Mouse (Mus musculus): ENCODE data around the gene Slc2a2. TPM values are rescaled to one million over a fixed set of nuclear protein-coding genes. Genes with fewer than 3 reads are reported as not detected.

Gene Slc2a2
- not detected for total RNA-seq (2021)
- long read RNA-seq: 0 reads

DNA sequence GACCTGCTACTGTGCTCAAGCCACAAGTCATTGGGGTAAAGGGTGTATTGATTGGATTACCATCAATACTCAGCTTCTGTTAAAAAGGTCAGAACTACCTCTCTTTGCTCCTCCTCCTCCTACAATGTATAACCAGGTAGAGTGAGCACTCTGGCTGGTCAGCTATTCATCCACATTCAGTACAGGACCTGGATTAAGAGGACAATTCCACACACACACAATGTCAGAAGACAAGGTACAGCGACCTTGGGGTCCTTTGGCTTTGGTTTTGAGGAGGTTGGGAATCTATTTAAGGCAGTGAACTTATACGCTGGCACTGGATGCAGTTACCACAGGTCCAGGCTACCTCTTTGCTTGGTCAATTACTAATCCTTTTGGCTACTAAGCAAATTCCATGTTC is at the start of gene Slc2a2:
Gene Slc2a2 (plus strand): TSS at position 107 of the 400 bp plus-strand sequence.
- no peak for DNase-seq (ENCODE audit: low spot score in 2 of 2)

DNA sequence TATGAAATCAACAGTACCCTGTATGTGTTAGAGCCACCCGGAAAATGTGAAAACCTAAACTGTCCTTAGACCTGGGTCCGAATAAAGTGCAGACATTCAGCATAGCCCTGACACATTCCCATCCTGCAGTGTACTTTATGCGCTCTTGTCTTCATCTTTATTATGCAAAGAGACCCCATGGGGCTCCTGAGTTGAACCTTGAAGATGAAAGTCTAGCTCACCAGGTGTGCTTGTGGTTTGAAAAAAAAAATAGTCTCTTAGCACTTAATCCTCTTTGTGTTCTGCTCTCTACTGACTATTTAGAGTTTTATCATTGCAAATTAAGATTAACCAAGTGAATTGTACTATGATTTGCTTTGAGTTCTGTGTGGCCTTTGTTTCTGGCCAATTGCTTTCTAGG is 45.1 kb upstream of the Slc2a2 start:
- no peak for DNase-seq (ENCODE audit: low spot score in 2 of 2)

DNA sequence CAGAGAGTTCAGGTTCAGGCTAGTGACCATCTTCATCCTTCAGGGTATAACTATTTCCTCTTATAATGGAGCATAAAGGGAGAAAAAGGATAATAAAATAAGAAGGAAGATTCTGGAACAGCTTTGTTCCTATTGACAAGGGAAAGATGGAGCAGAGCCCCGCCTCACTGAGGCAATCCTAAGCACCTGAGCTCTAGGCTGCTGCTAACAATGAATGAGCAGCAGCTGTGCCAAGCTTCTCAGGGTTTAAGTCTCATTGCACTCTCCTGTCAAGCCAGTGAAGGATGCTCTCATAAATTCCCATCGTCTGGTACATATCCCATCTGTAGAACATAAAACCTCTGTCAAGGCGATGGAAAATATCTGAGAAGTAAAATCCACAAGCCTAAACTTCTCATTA is 44.7 kb upstream of the Slc2a2 start:
- DNase-seq (ENCODE audit: low spot score in 2 of 2): no peak

DNA sequence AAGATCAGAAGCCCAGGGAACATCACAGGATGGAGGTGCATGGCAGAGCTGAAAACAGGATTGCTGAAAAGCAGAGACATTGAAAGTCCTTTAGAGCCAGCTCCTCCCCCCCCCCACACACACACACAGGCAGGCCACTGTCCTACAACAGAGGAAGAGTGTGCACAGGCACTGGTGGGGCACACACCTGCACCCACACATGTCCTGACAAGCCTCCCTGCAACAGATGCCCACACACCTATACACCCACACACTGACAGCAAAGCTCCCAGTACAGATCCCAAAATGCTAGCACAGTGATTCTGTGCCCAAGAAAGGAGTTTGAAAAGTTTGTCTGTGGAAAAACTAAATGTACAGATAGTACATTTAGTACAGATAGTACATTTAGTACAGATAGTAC is 43.0 kb upstream of the Slc2a2 start:
- no peak for DNase-seq (ENCODE audit: low spot score in 2 of 2)

DNA sequence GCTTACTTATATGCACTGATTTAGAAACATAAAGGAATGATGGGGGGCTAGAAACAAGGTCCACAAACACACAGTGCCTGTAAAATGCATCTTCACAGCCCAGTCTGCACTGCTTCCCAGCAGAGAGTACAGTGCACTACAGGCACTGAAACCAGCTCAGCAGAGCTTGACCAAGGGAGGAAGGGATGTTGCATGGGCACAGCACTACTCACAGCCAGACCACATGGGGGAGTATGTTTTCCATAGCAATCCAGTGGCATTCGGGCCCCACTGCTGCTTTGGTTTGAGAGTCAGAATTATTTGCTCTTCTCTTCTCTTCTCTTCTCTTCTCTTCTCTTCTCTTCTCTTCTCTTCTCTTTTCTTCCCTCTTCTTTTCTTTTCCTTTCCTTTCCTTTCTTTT is 39.4 kb upstream of the Slc2a2 start:
- no peak for DNase-seq (ENCODE audit: low spot score in 2 of 2)

DNA sequence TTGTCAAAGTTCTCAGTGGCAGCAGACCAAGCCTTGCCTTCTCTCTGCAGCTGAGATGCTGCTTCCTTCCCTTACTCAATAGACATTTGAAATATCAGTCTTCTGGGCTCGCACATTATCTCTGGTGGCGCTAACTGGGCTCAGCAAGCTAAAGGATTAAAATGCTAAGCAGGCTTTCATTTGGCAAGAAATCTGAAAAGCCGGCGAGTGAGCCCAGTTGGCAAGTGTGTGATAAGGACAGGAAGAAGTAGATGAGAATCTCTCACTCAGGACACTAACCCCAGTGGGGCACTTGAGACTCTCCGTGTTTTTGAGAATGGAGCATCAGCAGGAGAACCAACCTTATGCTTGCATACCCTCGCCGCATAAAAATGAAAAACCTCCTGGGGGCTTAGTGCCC is 16.9 kb upstream of the Slc2a2 start:
- peak in 1 of 2 experiments; percentile 23 for DNase-seq (ENCODE audit: low spot score in 2 of 2)

DNA sequence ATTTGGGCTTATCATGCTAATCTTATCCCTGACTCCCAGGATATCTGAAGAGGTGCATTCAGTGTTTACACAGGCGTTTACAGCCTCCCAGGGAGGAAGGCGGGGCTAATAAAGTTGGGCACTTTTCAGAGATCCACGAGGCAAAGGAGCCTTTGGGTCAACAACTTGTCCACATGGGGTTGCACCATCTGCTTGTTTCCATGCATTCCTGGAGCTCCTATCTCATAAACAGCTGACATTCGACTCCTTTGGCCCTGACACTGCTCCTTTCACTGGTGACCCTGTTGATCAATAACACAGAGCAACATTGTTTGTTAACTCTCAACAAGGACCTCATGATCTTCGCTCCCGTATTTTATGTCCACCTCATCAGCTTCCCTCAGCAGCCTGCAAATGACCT is 15.8 kb upstream of the Slc2a2 start:
- no peak for DNase-seq (ENCODE audit: low spot score in 2 of 2)

DNA sequence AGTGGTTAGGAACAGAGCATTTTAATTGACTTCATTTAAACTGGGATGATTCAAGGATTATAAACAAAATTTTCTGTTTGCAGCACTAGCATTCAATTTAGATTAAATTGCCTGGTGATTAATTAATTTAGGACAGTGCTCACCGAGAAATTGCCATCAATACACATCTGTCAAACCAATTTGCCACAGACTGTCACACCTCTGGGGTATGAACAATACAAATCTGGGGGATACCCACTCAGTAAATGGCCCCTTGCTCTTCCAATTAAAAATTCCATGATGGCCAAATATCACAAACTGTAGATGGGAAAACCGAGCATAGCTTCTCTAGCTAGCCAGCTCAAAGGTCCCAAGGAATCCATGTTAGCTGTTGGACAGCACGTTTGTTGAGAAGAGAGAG is 15.3 kb upstream of the Slc2a2 start:
- no peak for DNase-seq (ENCODE audit: low spot score in 2 of 2)

DNA sequence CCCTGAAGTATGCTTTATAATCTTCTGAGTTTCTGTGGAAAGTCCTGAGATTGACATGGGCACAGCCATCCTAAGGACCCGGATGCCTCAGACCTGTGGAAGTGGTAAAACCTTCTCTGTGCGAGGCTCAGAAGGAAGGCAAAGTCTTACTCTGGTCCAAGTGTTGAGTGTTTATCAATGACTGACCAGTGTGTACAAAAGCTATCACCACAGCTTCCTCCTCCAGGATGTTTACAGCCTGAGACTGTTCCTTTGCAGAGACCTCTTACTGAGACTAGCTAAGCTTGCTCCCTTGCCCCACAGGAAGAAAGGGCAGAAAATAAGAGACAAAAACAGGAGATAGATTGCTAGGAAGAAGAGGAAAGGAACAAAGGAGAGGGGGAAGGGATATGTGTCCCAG is 12.2 kb upstream of the Slc2a2 start:
- no peak for DNase-seq (ENCODE audit: low spot score in 2 of 2)

DNA sequence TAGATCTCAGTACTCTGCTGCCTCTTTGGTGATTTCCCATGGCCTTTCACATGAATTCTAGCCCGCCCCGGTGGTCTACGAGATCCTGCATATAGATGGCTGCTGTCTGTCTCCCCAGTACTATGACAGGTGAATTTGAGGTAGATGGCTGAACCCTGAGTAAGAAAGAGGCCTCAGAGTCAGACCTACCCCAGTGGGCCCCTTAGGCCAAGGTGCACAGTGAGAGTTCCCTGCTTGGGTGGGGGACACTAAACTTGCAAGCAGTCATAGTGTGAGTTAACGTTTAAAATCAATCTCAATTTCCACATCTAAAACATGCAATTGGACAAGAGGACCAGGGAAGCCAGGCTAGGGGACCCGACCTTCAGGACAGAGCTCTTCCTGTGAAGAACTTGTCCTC is 2.9 kb upstream of the Slc2a2 start:
- DNase-seq (ENCODE audit: low spot score in 2 of 2): no peak

DNA sequence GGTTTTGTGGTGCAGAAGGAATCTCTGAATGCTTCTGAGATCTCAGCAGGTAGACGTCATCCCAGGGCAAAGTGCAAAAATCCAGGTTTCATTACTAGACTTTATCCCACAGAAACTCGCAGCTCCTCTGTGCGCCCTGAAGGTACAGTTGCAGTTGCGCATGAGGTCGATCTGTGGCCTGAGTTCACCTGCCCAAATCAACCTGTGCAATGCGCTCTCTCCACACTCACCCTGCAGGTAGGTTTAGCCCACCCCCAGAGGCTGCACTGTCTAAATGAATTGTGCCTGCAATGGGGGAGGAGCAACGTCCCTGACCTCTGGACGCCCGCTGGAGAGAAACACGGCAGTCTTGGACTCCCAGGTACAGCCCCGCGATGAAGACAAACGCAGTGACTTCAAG is 2.1 kb upstream of the Slc2a2 start:
- DNase-seq (ENCODE audit: low spot score in 2 of 2): no peak

DNA sequence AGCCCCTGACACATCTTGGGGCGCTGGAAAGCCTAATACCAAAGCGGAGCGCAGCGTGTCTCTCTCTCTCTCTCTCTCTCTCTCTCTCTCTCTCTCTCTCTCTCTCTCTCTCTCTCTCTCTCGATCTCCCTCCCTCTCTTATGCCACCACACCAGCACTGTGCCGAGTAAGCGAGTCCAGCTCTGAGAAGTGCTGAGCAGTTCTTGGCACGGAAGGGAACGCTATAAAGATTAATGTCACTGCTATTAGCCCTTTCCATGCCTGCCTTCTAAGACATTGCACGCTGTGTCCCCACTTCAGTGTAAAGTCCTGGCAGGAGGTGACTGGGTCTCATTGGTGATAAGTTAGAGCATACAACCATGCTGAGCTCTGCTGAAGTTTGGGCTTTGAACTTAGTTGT is 1.5 kb upstream of the Slc2a2 start:
- DNase-seq (ENCODE audit: low spot score in 2 of 2): no peak

DNA sequence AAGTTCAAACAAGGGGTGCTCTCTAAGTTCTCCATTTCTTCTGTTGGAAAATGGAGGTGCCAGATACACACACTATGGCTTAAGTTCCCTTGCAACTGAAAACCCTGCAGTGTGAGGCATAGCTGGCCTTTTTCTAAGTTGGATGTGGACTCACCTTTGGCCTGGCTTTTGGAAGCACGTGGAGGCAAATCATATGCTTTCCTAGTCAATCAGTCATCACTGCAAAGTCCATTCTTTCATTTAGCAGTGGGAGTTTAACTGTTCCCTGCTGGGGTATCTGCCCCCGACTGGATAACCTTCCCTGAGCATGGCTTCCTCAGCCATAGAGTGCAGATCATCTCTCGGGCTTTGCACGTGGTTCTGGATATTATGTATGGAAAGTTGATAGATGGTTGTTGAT is 1.9 kb downstream of the Slc2a2 start:
- DNase-seq (ENCODE audit: low spot score in 2 of 2): no peak

DNA sequence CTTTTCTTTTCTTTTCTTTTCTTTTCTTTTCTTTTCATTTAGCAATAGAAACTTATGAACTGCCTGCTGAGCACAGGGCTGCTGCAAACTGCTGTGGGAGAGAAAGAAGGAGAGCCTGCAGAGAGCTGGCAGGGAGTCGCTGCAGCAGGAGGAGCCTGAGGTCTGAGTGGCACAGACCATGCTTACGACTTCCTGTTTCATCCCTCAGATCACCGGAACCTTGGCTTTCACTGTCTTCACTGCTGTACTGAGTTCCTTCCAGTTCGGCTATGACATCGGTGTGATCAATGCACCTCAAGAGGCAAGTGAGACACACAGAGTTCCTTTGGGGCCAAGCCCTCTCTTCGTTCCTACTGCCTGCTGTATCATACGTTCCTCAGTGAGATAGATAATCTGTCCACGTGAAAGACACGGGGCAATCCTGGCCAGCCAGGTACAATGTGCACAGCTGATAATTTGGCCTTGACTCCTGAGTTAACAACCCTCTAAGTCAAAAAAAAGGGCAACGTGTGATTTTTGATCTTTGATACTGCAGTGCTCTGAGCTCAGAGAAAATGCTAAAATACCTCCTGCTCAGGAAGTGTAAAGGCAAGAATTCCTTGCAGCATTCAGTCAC is 7.9 kb downstream of the Slc2a2 start:
- no peak for DNase-seq (ENCODE audit: low spot score in 2 of 2)

DNA sequence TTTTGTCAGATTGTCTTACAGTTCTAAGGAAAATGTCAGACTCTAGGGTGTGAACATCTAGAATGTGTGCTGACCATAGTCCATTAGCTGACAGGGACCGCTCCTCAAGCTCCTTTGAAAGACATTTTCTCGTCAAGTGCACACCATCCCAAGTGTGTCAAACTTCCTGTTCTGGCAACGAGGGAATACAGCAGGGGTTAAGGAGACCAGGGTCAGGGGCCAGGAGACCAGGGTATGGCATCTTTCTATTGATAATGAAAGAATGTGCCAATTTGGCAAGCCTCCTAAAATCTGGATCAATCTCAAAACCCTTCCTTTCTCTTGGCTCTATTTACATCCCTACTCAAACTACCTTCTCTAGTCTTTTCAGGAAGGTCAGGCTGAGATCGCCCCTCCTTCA is 9.0 kb downstream of the Slc2a2 start:
- no peak for DNase-seq (ENCODE audit: low spot score in 2 of 2)

DNA sequence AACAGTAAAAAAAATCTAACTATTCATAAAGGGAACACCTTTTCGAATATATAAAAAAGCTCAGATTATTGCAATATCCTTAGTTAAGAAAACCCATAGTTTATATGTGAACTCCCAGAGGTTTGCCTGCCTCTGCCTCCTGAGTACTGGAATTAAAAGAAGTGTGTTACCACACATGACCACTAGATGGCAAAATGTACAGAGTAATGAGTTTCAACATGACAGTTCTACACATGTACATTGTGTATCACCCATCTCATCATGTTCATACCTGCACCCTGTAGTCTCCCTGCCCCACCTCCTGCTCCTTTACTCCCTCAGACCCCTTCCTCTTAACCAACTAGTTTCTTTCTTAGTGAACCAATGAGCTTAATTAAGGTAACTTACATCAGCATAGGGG is 12.0 kb downstream of the Slc2a2 start:
- no peak for DNase-seq (ENCODE audit: low spot score in 2 of 2)

DNA sequence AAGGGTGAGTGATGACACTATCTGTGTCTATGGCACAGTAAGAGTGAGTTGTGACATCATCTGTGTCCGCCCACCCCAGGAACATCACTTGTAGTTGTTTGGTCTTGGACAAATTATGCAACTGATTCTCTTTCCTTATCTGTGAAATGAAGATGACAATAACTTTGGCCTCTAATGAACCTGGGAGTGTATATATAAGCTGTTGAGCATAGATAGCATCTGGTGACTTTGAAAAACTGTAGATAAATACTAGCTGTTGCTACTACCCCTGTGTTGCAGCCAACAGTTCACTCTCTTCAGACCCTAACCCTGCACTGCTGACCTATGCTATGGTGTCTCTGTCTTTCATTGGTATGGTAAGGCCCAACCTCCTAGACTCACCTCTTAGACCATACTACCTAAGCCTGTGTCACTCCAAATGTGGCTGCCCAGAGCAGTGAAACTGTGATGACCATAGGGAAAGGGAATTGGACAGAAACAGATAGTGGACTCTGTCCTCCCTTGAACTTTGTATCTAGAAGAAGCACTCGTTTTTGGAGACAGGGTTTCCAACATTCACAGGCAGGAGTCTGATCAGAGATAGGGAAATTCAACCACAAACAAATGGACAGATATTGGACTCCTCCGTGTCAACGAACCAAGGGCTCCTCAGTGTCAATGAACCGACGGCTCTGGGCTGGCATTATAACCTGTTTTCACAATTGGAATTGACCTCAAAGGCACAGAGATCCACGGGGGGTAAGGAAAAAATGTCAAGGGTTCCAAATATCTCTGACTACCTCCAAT is 16.4 kb downstream of the Slc2a2 start:
- DNase-seq (ENCODE audit: low spot score in 2 of 2): no peak

DNA sequence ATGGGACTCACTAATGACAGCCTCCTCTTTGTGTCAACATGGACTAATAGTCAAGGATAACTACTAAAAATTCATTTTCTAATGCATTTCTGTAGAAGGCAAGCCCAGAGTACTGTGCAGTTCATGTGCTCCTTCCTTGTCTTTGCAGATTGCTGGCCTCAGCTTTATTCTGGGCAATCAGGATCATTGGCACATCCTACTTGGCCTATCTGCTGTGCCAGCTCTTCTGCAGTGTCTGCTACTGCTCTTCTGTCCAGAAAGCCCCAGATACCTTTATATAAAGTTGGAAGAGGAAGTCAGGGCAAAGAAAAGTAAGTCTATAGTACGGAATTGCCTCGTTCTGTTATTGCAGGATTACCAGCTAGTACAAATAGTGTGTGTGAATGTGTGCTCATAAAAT is 20.8 kb downstream of the Slc2a2 start:
- no peak for DNase-seq (ENCODE audit: low spot score in 2 of 2)

DNA sequence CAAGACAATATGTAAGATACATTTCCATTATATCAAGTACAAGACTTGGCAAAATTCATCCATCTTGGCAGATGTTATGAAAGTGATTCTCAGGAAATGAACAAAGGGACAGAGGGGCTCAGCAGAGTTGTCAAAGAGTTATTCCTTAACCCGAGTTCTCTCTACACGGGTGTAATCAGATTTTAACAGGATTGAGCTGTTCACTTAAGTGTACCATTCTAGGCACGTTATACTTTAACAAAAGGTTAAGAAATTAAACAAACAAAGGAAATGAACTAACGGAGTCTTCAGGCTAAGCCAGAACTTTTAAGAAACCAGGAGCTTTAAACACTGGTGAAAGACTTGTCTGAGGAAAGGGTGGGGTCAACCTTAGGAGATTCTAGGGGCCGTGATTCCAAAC is 23.5 kb downstream of the Slc2a2 start:
- no peak for DNase-seq (ENCODE audit: low spot score in 2 of 2)

DNA sequence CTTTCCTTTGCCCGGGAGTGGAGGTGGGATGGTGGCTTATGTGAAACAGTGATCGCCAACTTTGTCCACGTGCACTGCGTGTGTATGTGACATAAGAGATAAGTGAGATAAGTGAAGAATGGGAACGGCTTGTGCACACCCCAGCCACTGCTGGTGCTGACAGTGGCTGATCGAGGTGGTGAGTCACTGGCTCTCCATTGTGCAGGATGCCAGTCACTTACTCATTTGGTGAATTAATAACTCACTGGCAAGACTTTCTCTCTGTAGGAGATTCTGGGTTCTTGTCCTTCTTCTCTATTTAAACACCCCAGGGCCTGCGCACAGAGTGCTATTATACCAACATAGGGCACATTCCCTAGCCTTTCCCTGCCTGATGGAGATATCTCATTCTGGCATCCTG is 24.1 kb downstream of the Slc2a2 start:
- DNase-seq (ENCODE audit: low spot score in 2 of 2): no peak

DNA sequence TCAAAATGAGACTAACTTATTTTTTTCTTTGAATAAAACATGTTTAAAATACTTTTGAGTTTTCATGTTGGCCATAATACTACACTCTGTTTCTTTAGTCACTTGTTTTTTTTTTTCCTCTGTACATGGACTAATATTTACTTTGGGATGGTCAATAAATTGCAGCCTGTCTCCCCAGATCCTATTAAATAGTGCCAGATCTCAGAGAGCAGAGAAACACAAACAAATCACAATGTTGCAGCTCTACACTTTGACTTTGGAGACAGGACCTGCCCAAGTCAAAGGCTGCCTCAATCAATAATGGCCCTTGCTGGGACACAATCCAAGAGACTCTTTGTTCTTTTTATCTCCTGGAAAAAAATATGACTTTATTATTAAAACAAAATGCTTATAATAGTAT is 24.8 kb downstream of the Slc2a2 start:
- DNase-seq (ENCODE audit: low spot score in 2 of 2): no peak

DNA sequence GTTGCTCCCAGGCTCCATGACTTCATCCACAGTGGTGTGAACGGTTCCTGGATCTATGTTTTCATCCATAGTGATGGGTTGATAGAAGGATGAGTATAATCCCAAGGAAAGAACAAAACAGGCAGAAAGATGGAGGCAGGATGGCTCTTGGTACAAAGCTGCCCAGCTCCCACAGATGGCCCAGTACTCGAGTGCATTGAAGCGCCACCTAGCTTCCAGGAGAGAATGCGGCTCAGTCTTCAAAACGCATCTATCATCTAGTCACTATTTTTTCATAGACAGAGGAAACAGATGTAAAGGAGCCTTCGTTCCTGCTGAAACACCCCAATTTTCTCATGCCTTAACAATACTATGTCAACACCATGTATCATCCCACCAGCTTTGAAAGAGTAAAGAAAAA is 25.8 kb downstream of the Slc2a2 start:
- no peak for DNase-seq (ENCODE audit: low spot score in 2 of 2)

DNA sequence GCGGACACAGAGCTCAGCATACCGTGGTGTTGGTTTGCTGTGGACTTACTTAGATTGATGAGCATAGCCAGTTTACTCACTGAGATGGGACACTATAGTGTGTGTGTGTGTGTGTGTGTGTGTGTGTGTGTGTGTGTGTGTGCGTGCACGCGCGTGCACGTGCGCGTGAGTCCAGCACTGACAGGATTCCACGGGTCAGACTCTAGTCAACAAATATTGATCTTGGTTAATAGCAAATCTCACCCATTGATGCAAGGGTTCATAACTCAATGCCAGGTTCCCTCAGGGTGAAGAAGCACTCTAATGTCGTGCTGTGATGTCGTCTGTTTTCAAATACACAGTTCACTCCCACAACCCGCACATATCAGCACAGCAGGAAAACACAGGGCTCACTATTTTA is 27.5 kb downstream of the Slc2a2 start:
- no peak for DNase-seq (ENCODE audit: low spot score in 2 of 2)

Data from layer of hippocampus, postnatal 10 days (tissue).